Mouse (Mus musculus) layer of hippocampus, adult 2 months (tissue): ENCODE measurements around the gene Prkar2b. TPM values are rescaled to one million over a fixed set of nuclear protein-coding genes. Genes with fewer than 3 reads are reported as not detected.
A peak's percentile ranks its signal among the peaks of the same experiment; 100 is the strongest.

Experiments used
- DNase-seq, 2 experiments: peaks; one replicate each; pipeline ENCODE4 v3.0.0; 2022; ENCODE audit warnings: low spot score in 2 of 2
- H3K27ac ChIP-seq: fragments of 200-600 bp; 2 replicates; pipeline ENCODE4 v1.8.1; 2022
- H3K4me3 ChIP-seq: fragments of 200-600 bp; 2 replicates; pipeline ENCODE4 v1.8.1; 2022; ENCODE audit warnings: mild to moderate bottlenecking
- CTCF ChIP-seq: fragments of 200-600 bp; conservative IDR thresholded peaks from 2 replicates; pipeline ENCODE4 v1.8.1; 2022; ENCODE audit warnings: antibody characterized with exemption, mild to moderate bottlenecking, moderate library complexity
- total RNA-seq, 2 experiments: library from RNA; stranded (reverse); gene quantifications; 2 replicates each; pipeline ENCODE4 v1.2.3; 2021

Gene Prkar2b
- total RNA-seq, 2 experiments from 2014 or later, result 29.0 to 33.2 TPM

- no peak for TF ChIP-seq CTCF
- no peak overlapping the region for H3K4me3 ChIP-seq
- peak in 1 of 2 experiments; percentile 48 for DNase-seq
- H3K27ac ChIP-seq, result peak overlapping the region; percentile 84
These were observed 147.5 kb downstream of the Prkar2b start for GRCm38 (mm10) chr12:31913614-31914013.

- Histone ChIP-seq H3K4me3 (no peak overlapping the region), H3K27ac (peak overlapping the region; percentile 84)
- DNase-seq, result no peak
- TF ChIP-seq CTCF, result no peak
These were observed 148.0 kb downstream of the Prkar2b start for GRCm38 (mm10) chr12:31912966-31913551.

Other genes with a start within 250 kb of the Prkar2b start
- 10 to 100 TPM; 26.4 to 28.8 TPM for gene Hbp1, start 110.8 kb downstream of the Prkar2b start, total RNA-seq
- gene Pik3cg, start 147.4 kb upstream of the Prkar2b start, total RNA-seq, result 1 to 10 TPM; 4.2 to 4.8 TPM